Mouse (Mus musculus) CH12.LX (cell line): ENCODE data around the gene Fa2h. TPM values are rescaled to one million over a fixed set of nuclear protein-coding genes. Genes with fewer than 3 reads are reported as not detected.
A peak's percentile ranks its signal among the peaks of the same experiment; 100 is the strongest.

ENCODE experiments used
- DNase-seq: peaks from one replicate; pipeline ENCODE4 v3.0.0-alpha.2; 2013; ENCODE audit errors: extremely low read depth
- H3K27ac ChIP-seq: 2 replicates; pipeline ENCODE4 v1.5.1; 2012; ENCODE audit warnings: low read depth, mild to moderate bottlenecking, control low read depth, moderate library complexity; ENCODE audit not compliant: insufficient read depth
- H3K27me3 ChIP-seq: replicated peaks from 2 replicates; pipeline ENCODE3; 2012; ENCODE audit warnings: inconsistent platforms
- H3K36me3 ChIP-seq, 2 experiments: replicated peaks in 1 of 2; 2 replicates each; pipeline versions ENCODE3 to v1.6.1; 2012; ENCODE audit warnings: inconsistent platforms in 1 of 2, low read length in 1 of 2, mild to moderate bottlenecking in 1 of 2, mixed read lengths in 1 of 2, moderate library complexity in 1 of 2; ENCODE audit not compliant: control insufficient read depth in 1 of 2, insufficient read depth in 1 of 2
- H3K4me1 ChIP-seq, 2 experiments: 2 replicates each; pipeline ENCODE4 v1.6.1; 2012; ENCODE audit warnings: inconsistent platforms in 1 of 2, moderate library complexity in 1 of 2; ENCODE audit not compliant: insufficient read depth in 2 of 2, control insufficient read depth in 1 of 2
- H3K4me2 ChIP-seq: 2 replicates; pipeline ENCODE4 v1.6.1; 2012; ENCODE audit warnings: low read depth, mild to moderate bottlenecking, control low read depth; ENCODE audit not compliant: poor library complexity, insufficient read depth, severe bottlenecking
- H3K4me3 ChIP-seq, 3 experiments: fragments of 150-350 bp in 1 of 3; sonication (generic) in 1 of 3; replicated peaks in 1 of 3; 2 replicates each; pipeline versions ENCODE3 to v1.5.1; 2011 to 2012; ENCODE audit warnings: low read depth in 2 of 3, low read length in 2 of 3, mild to moderate bottlenecking in 2 of 3, moderate library complexity in 2 of 3, control low read depth in 1 of 3, improper control_type of control experiment in 1 of 3, inconsistent platforms in 1 of 3, mixed read lengths in 1 of 3; ENCODE audit not compliant: poor library complexity in 1 of 3
- H3K79me2 ChIP-seq: replicated peaks from 2 replicates; pipeline ENCODE4 v1.6.1; 2012; ENCODE audit warnings: mild to moderate bottlenecking, moderate library complexity; ENCODE audit not compliant: control insufficient read depth, poor library complexity, insufficient read depth, severe bottlenecking; ENCODE audit errors: extremely low read depth
- H3K9ac ChIP-seq: 2 replicates; pipeline ENCODE4 v1.6.1; 2012; ENCODE audit warnings: low read depth, mild to moderate bottlenecking, control low read depth, moderate library complexity; ENCODE audit not compliant: insufficient read depth
- H3K9me3 ChIP-seq: replicated peaks from 2 replicates; pipeline ENCODE3; 2012; ENCODE audit warnings: low read length, inconsistent platforms, mixed read lengths
- BHLHE40 ChIP-seq: IDR thresholded peaks from 2 replicates; pipeline ENCODE4 v1.6.1; 2011; ENCODE audit warnings: mild to moderate bottlenecking, low read depth, low read length, improper control_type of control experiment
- CHD1 ChIP-seq: IDR thresholded peaks from 2 replicates; pipeline ENCODE4 v1.6.1; 2012; ENCODE audit warnings: low read depth, low read length, improper control_type of control experiment, inconsistent platforms
- ELF1 ChIP-seq: IDR thresholded peaks from 2 replicates; pipeline ENCODE4 v1.6.1; 2014; ENCODE audit warnings: low read depth, mild to moderate bottlenecking, inconsistent platforms, low read length, improper control_type of control experiment
- EP300 ChIP-seq: IDR thresholded peaks from 2 replicates; pipeline ENCODE4 v1.6.1; 2011; ENCODE audit warnings: low read length, improper control_type of control experiment
- ETS1 ChIP-seq: conservative IDR thresholded peaks from 2 replicates; pipeline ENCODE4 v1.6.1; 2012; ENCODE audit warnings: low read depth, mild to moderate bottlenecking, inconsistent platforms, low read length, improper control_type of control experiment, moderate library complexity
- HCFC1 ChIP-seq: IDR thresholded peaks from 2 replicates; pipeline ENCODE4 v1.6.1; 2012; ENCODE audit warnings: low read depth, mild to moderate bottlenecking, inconsistent platforms, low read length, improper control_type of control experiment
- JUND ChIP-seq: conservative IDR thresholded peaks from 2 replicates; pipeline ENCODE4 v1.6.1; 2011; ENCODE audit warnings: low read depth, low read length, improper control_type of control experiment
- KAT2A ChIP-seq: IDR thresholded peaks from 2 replicates; pipeline ENCODE4 v1.6.1; 2012; ENCODE audit warnings: low read length, improper control_type of control experiment, inconsistent platforms; ENCODE audit not compliant: insufficient replicate concordance
- MAFK ChIP-seq: IDR thresholded peaks from 2 replicates; pipeline ENCODE4 v1.6.1; 2011; ENCODE audit warnings: low read length, improper control_type of control experiment; ENCODE audit not compliant: insufficient replicate concordance
- MAX ChIP-seq: IDR thresholded peaks from 2 replicates; pipeline ENCODE4 v1.6.1; 2011; ENCODE audit warnings: low read length, improper control_type of control experiment
- MAZ ChIP-seq: IDR thresholded peaks from 2 replicates; pipeline ENCODE4 v1.6.1; 2012; ENCODE audit warnings: low read depth, mild to moderate bottlenecking, inconsistent platforms, low read length, improper control_type of control experiment, moderate library complexity
- MEF2A ChIP-seq: IDR thresholded peaks from 2 replicates; pipeline ENCODE4 v1.6.1; 2014; ENCODE audit warnings: low read depth, mild to moderate bottlenecking, inconsistent platforms, low read length, improper control_type of control experiment, borderline replicate concordance
- MXI1 ChIP-seq: IDR thresholded peaks from 2 replicates; pipeline ENCODE4 v1.6.1; 2011; ENCODE audit warnings: mild to moderate bottlenecking, low read depth, low read length, improper control_type of control experiment
- MYC ChIP-seq: IDR thresholded peaks from 2 replicates; pipeline ENCODE4 v1.6.1; 2011; ENCODE audit warnings: low read depth, mild to moderate bottlenecking, improper control_type of control experiment, low read length
- NELFE ChIP-seq: IDR thresholded peaks from 2 replicates; pipeline ENCODE4 v1.6.1; 2011; ENCODE audit warnings: low read depth, low read length, improper control_type of control experiment
- NRF1 ChIP-seq: IDR thresholded peaks from 2 replicates; pipeline ENCODE4 v1.6.1; 2014; ENCODE audit warnings: low read depth, mild to moderate bottlenecking, inconsistent platforms, low read length, improper control_type of control experiment, moderate library complexity
- POLR2A ChIP-seq: IDR thresholded peaks from 2 replicates; pipeline ENCODE4 v1.6.1; 2011; ENCODE audit warnings: low read depth, mild to moderate bottlenecking, improper control_type of control experiment, low read length
- POLR2AphosphoS2 ChIP-seq: IDR thresholded peaks from 2 replicates; pipeline ENCODE4 v1.6.1; 2011; ENCODE audit warnings: low read depth, low read length, improper control_type of control experiment
- RCOR1 ChIP-seq: conservative IDR thresholded peaks from 2 replicates; pipeline ENCODE4 v1.6.1; 2012; ENCODE audit warnings: low read depth, mild to moderate bottlenecking, inconsistent platforms, low read length, improper control_type of control experiment
- SIN3A ChIP-seq: IDR thresholded peaks from 2 replicates; pipeline ENCODE4 v1.6.1; 2012; ENCODE audit warnings: low read length, improper control_type of control experiment, inconsistent platforms
- SMC3 ChIP-seq: IDR thresholded peaks from 2 replicates; pipeline ENCODE4 v1.6.1; 2011; ENCODE audit warnings: low read depth, low read length, improper control_type of control experiment
- TBP ChIP-seq: conservative IDR thresholded peaks from 2 replicates; pipeline ENCODE4 v1.6.1; 2011; ENCODE audit warnings: low read depth, low read length, improper control_type of control experiment
- TCF12 ChIP-seq: IDR thresholded peaks from 2 replicates; pipeline ENCODE4 v1.6.1; 2014; ENCODE audit warnings: low read depth, mild to moderate bottlenecking, inconsistent platforms, low read length, improper control_type of control experiment
- UBTF ChIP-seq: IDR thresholded peaks from 2 replicates; pipeline ENCODE4 v1.6.1; 2012; ENCODE audit warnings: low read depth, mild to moderate bottlenecking, inconsistent platforms, low read length, improper control_type of control experiment, moderate library complexity
- USF1 ChIP-seq: IDR thresholded peaks from 2 replicates; pipeline ENCODE4 v1.6.1; 2014; ENCODE audit warnings: low read depth, mild to moderate bottlenecking, inconsistent platforms, low read length, improper control_type of control experiment
- USF2 ChIP-seq: conservative IDR thresholded peaks from 2 replicates; pipeline ENCODE4 v1.6.1; 2011; ENCODE audit warnings: low read depth, low read length, improper control_type of control experiment
- ZC3H11A ChIP-seq: IDR thresholded peaks from 2 replicates; pipeline ENCODE4 v1.6.1; 2012; ENCODE audit warnings: low read depth, mild to moderate bottlenecking, inconsistent platforms, low read length, improper control_type of control experiment
- ZKSCAN1 ChIP-seq: IDR thresholded peaks from 2 replicates; pipeline ENCODE4 v1.6.1; 2012; ENCODE audit warnings: low read depth, inconsistent platforms, low read length, improper control_type of control experiment, borderline replicate concordance
- ZMIZ1 ChIP-seq: IDR thresholded peaks from 2 replicates; pipeline ENCODE4 v1.6.1; 2012; ENCODE audit warnings: low read depth, mild to moderate bottlenecking, inconsistent platforms, low read length, improper control_type of control experiment
- dilution Hi-C: fragments of 300-500 bp; cut with MboI; formaldehyde crosslinking; loops from 2 replicates; pipeline ENCODE4 v1.14.3; 2020; ENCODE audit warnings: low sequenced_read_pairs; ENCODE audit not compliant: extremely low pct_unique_long_range_greater_than_20kb, extremely low pct_ligation_motif_present
- in situ Hi-C: fragments of 300-500 bp; cut with MboI; formaldehyde crosslinking; loops from 3 replicates; pipeline ENCODE4 v1.14.3; 2019; ENCODE audit warnings: low sequenced_read_pairs, low pct_ligation_motif_present, low pct_unique_long_range_greater_than_20kb, mixed read lengths
- polyA plus RNA-seq: library from polyadenylated mRNA; unstranded; fragments of >175 nt; gene quantifications from 2 replicates; pipeline ENCODE4 v1.2.1, GENCODE M21; 2012; ENCODE audit warnings: low read depth; ENCODE audit not compliant: insufficient read length
- total RNA-seq, 2 experiments: library from RNA; depleted of rRNA; stranded (reverse); fragments of 300-350 nt in 1 of 2; fragments of >200 nt in 1 of 2; gene quantifications; 2 replicates each; pipeline ENCODE4 v1.2.3; 2012 to 2014

Fa2h gene
- total and polyA plus RNA-seq, 3 experiments = 0.08 TPM; not detected in 2

GRCm38 (mm10) chr8:111337890-111338347 is 55.7 kb downstream of the Fa2h start, which contains the start of gene Mlkl:
TSS of gene Mlkl (minus strand) at chr8:111338177.
- in situ Hi-C loops = no loop called here
- peak; percentile 9 for DNase-seq
- Histone ChIP-seq H3K27ac (peak within 1 kb of the TSS; percentile 13; the same call in 1 of the 2 replicates), H3K27me3 (peaks cover 38% of the 10 kb centered on the region), H3K79me2 (no peaks in the 10 kb centered on the region; the same call in 1 of the 2 replicates), H3K36me3 (peaks cover 0 to 4% of the 10 kb centered on the region in 2 experiments), H3K4me2 (peak within 1 kb of the TSS; percentile 76), H3K4me3 (peak within 1 kb of the TSS; percentile 36 to 69 (median 57)), H3K9ac (peak within 1 kb of the TSS; percentile 76), H3K9me3 (peaks cover 2% of the 10 kb centered on the region), H3K4me1 (peaks cover 0 to 11% of the 10 kb centered on the region in 2 experiments; a peak in 2 of 4 replicates)
- dilution Hi-C loops = no loop called here
- no peak for TF ChIP-seq BHLHE40
- 0 out of 2 replicates have a peak, but pooled peaks have one; percentile 53 for TF ChIP-seq CHD1
- no peak for TF ChIP-seq POLR2AphosphoS2
- no peak; the same call in none of the 2 replicates for TF ChIP-seq SIN3A
- TF ChIP-seq USF1 = no peak
- TF ChIP-seq TCF12 = no peak
- TF ChIP-seq EP300 = peak; percentile 9
- TF ChIP-seq ELF1 = 0 out of 2 replicates have a peak, but pooled peaks have one; percentile 37
- TF ChIP-seq USF2 = no peak; the same call in 1 of the 2 replicates
- TF ChIP-seq NRF1 = no peak
- no peak for TF ChIP-seq KAT2A
- TF ChIP-seq MEF2A = peak; percentile 53; the same call in 1 of the 2 replicates
- TF ChIP-seq MAZ = 0 out of 2 replicates have a peak, but pooled peaks have one; percentile 20
- TF ChIP-seq SMC3 = no peak
- no peak for TF ChIP-seq ZMIZ1
- peak; percentile 56 for TF ChIP-seq MAX
- no peak for TF ChIP-seq ZC3H11A
- TF ChIP-seq MAFK = 0 out of 2 replicates have a peak, but pooled peaks have one; percentile 28
- 0 out of 2 replicates have a peak, but pooled peaks have one; percentile 5 for TF ChIP-seq ETS1
- TF ChIP-seq MXI1 = peak; percentile 83
- no peak for TF ChIP-seq JUND
- 0 out of 2 replicates have a peak, but pooled peaks have one; percentile 54 for TF ChIP-seq NELFE
- no peak for TF ChIP-seq MYC
- TF ChIP-seq RCOR1 = no peak
- TF ChIP-seq POLR2A = peak; percentile 46; the same call in 1 of the 2 replicates
- no peak for TF ChIP-seq TBP
- no peak; the same call in 1 of the 2 replicates for TF ChIP-seq UBTF
- TF ChIP-seq ZKSCAN1 = no peak
- TF ChIP-seq HCFC1 = no peak
